Mouse (Mus musculus): ENCODE measurements at regions not wholly inside any gene's neighbourhood (a gene's known extent, or its start where the extent isn't known, plus 50 kb on each side); places are given as distances from the start of the nearest gene placed in this dataset.

GRCm38 (mm10) chr1:57470356-57470755 lies 63.5 kb upstream of the Tyw5 start:
- no peak for DNase-seq (ENCODE audit: low spot score in 2 of 2)

DNA sequence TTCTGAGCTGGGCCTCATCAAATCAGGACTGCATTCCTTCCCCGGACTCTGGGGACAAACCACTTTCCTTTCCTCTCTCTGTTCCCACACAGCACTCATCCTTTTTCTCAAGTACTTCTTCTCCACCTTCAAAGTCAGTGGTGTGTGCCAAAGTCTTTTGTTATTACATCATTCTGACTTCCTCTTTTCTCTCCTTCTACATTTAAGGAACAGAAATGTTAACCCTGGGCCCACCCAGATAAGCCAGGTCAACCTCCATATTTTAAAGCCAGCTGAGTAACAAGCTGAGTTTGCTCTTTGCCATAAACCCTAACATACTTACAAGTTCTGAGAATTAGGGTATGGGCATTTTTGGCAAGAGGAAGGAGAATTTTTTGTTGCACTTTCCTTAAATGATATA lies 65.3 kb upstream of the Tyw5 start:
- DNase-seq (ENCODE audit: low spot score in 2 of 2), result no peak

GRCm38 (mm10) chr1:57477725-57478124 lies 70.8 kb upstream of the Tyw5 start:
- no peak for DNase-seq (ENCODE audit: low spot score in 2 of 2)

- DNase-seq (ENCODE audit: low spot score in 2 of 2), result no peak
These were observed 71.2 kb upstream of the Tyw5 start for GRCm38 (mm10) chr1:57478151-57478550.

GRCm38 (mm10) chr1:57478800-57479199 lies 71.9 kb upstream of the Tyw5 start:
- DNase-seq (ENCODE audit: low spot score in 2 of 2), result no peak

- DNase-seq (ENCODE audit: low spot score in 2 of 2), result no peak
These were observed 72.7 kb upstream of the Tyw5 start for GRCm38 (mm10) chr1:57479566-57479965.

GRCm38 (mm10) chr1:57489176-57489575 lies 82.3 kb upstream of the Tyw5 start:
- no peak for DNase-seq (ENCODE audit: low spot score in 2 of 2)

- no peak for DNase-seq (ENCODE audit: low spot score in 2 of 2)
These were observed 82.7 kb upstream of the Tyw5 start for GRCm38 (mm10) chr1:57489588-57489987.

GRCm38 (mm10) chr1:57490021-57490420 lies 83.1 kb upstream of the Tyw5 start:
- no peak for DNase-seq (ENCODE audit: low spot score in 2 of 2)

DNA sequence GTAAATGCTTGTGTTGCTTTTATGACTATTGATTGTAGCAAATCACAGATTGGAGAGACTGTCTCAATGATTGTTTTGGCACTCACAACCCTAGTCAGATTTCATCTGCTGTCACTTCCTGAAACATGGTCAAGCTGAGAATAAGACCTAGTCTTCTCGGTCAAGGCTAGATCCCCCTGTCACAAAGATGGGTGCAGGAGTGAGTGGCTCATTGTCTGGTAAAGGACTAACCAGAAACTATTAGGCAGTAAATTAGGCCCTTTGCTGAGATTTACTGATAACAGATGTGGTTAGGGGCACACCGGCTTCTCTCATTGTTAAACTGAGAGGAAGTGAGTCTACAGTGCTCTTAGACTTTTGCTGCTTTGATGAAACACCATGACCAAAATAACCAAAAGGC lies 85.8 kb upstream of the Tyw5 start:
- no peak for DNase-seq (ENCODE audit: low spot score in 2 of 2)

DNA sequence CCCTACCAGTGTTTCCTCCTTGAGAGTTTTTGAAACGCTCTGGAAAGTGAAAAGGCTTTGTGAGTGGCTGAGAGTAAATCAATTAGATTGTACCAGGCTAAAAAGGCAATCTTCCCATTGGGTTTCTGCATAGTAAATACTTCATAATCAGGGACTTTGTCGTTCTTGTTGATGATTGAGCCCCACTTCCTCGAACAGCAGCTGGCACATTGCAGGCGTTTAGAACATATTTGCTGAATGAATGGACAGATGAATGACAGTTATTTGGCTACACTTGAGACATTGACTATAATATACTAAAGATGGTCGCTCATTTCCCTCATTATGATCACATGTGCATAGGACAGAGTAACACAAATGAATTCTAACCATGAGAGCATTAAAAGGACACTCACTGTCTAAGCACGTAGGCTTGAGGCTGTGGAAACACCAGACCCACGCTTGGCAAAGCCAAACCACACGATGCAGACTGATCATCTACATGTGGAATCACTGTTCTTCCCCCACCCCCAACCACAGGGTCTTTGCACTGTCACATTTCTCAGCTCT lies 90.7 kb upstream of the Tyw5 start:
- DNase-seq (ENCODE audit: low spot score in 2 of 2), result no peak

GRCm38 (mm10) chr1:57510359-57511120 lies 103.6 kb upstream of the Tyw5 start:
- no peak for DNase-seq (ENCODE audit: low spot score in 2 of 2)

- DNase-seq (ENCODE audit: low spot score in 2 of 2), result no peak
These were observed 105.0 kb upstream of the Tyw5 start for GRCm38 (mm10) chr1:57511902-57512301.

DNA sequence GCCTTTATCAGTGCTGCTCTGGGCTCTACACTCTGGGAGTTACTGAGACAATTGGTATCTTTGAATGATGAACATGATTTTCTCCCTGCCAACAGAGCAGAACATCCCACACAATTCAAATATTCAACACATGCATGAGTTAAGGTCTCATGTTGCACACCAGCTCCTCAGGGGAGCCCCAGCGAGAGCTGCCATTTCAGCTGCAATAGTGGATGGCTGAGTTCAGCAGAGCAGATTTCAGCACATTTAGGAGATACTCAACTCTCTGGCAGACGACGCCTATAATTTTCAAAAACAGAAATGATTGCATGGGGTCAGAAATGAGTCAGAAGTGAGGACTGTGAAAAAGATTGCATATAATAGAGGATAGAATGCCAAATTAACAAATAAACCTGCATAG lies 105.6 kb upstream of the Tyw5 start:
- no peak for DNase-seq (ENCODE audit: low spot score in 2 of 2)

- no peak for DNase-seq (ENCODE audit: low spot score in 2 of 2)
These were observed 119.1 kb upstream of the Tyw5 start for GRCm38 (mm10) chr1:57525965-57526364.

DNA sequence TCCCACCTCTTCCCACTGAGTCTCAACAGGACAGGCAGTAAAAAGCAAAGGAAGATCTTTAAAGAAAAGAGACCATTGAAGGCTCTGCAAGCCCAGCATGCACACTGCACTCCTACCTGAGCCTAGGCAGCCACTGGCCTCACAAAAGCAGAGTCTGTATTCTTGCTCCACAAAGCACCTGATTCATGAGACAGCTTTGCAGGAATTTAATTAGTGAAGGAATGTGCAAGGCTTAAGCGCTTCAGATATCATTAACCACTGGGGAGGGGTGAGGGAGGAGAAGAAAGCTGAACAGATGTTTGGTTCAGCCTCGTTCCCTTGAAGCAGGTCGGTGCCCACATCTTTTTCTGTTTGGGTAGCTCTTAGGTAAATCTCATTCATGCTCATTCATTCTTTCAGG lies 121.8 kb upstream of the Tyw5 start:
- DNase-seq (ENCODE audit: low spot score in 2 of 2), result no peak

DNA sequence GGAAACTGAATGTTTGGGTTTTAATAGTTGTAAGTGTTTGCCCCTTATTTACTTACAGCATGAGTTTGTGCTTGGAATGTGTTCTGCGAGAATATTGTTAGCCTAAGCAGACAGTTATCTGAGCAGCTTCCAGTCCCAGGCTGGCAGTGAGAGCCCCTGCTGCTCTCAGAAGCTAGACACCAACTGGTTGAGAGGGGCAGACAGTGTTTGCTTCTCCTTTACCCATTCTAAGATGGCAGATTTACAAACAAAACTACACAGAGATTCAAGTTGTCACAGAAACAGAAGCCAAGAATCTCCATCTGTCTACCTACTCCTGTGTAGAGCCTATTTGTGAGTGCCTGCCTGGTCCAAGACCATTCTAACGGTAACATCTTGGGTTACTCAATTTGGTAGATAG lies 122.4 kb upstream of the Tyw5 start:
- DNase-seq (ENCODE audit: low spot score in 2 of 2), result no peak

- no peak for DNase-seq (ENCODE audit: low spot score in 2 of 2)
These were observed 130.5 kb upstream of the Tyw5 start for GRCm38 (mm10) chr1:57537369-57537768.

DNA sequence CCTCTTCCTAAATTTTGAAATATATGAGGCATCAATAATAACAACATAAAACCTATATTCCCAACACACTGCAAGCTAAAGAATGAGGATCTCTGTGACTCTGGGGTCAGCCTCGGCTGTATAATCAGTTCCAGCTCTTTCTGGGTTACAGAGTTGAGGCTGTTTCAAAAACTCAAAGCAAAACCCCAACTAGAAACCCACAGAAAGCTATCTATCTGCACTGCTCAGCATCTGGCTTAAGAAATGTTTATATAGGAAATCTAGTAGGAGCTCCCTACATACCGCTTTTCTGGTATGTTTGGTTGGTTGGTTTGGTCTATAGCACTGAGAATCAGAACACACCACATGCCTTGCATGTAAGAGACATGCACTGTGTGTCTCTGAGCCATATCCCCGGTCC lies 137.8 kb upstream of the Tyw5 start:
- no peak for DNase-seq (ENCODE audit: low spot score in 2 of 2)

- no peak for DNase-seq (ENCODE audit: low spot score in 2 of 2)
These were observed 139.1 kb upstream of the Tyw5 start for GRCm38 (mm10) chr1:57545792-57546685.

DNA sequence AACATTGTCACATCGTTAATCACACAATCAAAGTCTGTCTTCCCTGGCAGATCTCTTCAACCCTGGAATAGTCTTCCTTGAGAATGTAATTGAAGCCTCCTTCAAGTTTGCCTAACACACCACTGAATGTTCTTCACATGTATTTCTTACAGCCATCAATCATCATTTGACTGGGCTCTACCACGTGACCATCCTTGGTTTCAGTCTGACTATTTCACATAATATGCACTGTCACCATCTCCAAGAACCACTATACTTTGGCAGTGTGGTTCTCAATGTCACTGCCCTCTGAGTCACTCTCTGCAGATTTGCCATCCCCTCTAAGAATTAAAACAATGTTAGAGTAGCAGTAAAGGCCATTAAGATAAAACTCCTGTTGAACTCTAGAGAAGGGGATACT lies 154.6 kb upstream of the Tyw5 start:
- DNase-seq (ENCODE audit: low spot score in 2 of 2), result no peak

DNA sequence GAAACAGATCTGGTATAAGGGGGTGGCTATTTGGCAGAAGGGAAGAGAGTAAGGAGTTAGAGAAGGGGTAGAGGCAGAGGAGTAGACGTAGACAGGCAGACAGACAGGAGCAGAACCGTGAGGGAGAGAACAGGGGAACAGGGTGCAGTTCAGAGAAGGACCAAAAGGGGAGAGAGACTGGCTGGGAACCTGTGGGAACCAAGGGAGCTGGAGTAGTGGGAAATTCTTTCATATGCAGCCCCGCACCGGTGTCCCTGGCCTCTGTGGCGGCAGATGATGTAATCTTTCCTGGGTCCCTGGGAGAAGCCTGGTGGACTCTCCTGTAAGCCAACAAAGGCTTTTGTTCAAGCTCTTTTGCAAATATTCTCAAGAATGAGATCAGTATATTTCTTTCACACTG lies 157.8 kb upstream of the Tyw5 start:
- no peak for DNase-seq (ENCODE audit: low spot score in 2 of 2)

- no peak for DNase-seq (ENCODE audit: low spot score in 2 of 2)
These were observed 165.2 kb upstream of the Tyw5 start for GRCm38 (mm10) chr1:57572097-57572496.
